Mouse (Mus musculus) bone marrow, adult 2 months (tissue): ENCODE measurements around the gene Celsr1.

ENCODE experiments used
- CTCF ChIP-seq: fragments of 200-500 bp; IDR thresholded peaks from 2 replicates; pipeline ENCODE4 v1.5.1; 2011; ENCODE audit warnings: low read length, control low read depth; ENCODE audit not compliant: control insufficient read depth, insufficient read depth
- POLR2A ChIP-seq: fragments of 200-500 bp; IDR thresholded peaks from 2 replicates; pipeline ENCODE4 v1.6.1; 2011; ENCODE audit warnings: low read depth, mild to moderate bottlenecking, control low read depth, low read length, borderline replicate concordance; ENCODE audit not compliant: control insufficient read depth

- TF ChIP-seq CTCF (no peak), POLR2A (no peak)
Observed at GRCm38 (mm10) chr15:85983131-85983530, 50.4 kb downstream of the Celsr1 start.
